Mouse (Mus musculus): ENCODE results near the gene Tmem120b. TPM values are rescaled to one million over a fixed set of nuclear protein-coding genes. Genes with fewer than 3 reads are reported as not detected.

Tmem120b gene
- total and polyA plus RNA-seq, 3 experiments = 4.8 to 8.0 (median 6.2) TPM

GRCm38 (mm10) chr5:123159446-123159845, 91.2 kb downstream of the Tmem120b start:
- TF ChIP-seq MEF2A (IDR thresholded peaks at IDR 0.05; ENCODE audit: borderline replicate concordance, low read depth, low read length) (no peak), CHD2 (IDR thresholded peaks at IDR 0.05; ENCODE audit: low read length) (no peak), ZC3H11A (IDR thresholded peaks at IDR 0.05; ENCODE audit: low read depth, low read length) (no peak), MYC (IDR thresholded peaks at IDR 0.05; ENCODE audit: low read depth, low read length) (no peak), MAFK (IDR thresholded peaks at IDR 0.05; ENCODE audit: insufficient replicate concordance, low read length) (no peak), IRF4 (IDR thresholded peaks at IDR 0.05; ENCODE audit: low read depth, low read length) (no peak), ELF1 (IDR thresholded peaks at IDR 0.05; ENCODE audit: low read depth, low read length) (no peak), PAX5 (IDR thresholded peaks at IDR 0.05; ENCODE audit: low read length) (no peak), JUND (conservative IDR thresholded peaks at IDR 0.05; ENCODE audit: low read depth, low read length) (no peak), HCFC1 (IDR thresholded peaks at IDR 0.05; ENCODE audit: low read depth, low read length) (no peak), MAZ (IDR thresholded peaks at IDR 0.05; ENCODE audit: low read depth, low read length) (no peak), MAX (IDR thresholded peaks at IDR 0.05; ENCODE audit: low read length) (no peak), SIN3A (IDR thresholded peaks at IDR 0.05; ENCODE audit: low read length) (no peak), RCOR1 (conservative IDR thresholded peaks at IDR 0.05; ENCODE audit: low read depth, low read length) (no peak), ZMIZ1 (IDR thresholded peaks at IDR 0.05; ENCODE audit: low read depth, low read length) (no peak)
- no peaks in the 10 kb centered on the region for H3K27me3 ChIP-seq (replicated peaks)
- no peak overlapping the region for H3K9ac ChIP-seq (ENCODE audit: insufficient read depth, low read depth)
- H3K4me1 ChIP-seq (ENCODE audit: control insufficient read depth in 1 of 2, insufficient read depth in 2 of 2) = no peaks in the 10 kb centered on the region
- DNase-seq (ENCODE audit: extremely low read depth) = no peak
- in situ Hi-C loops (cut with MboI; ENCODE audit: low pct_ligation_motif_present, low pct_unique_long_range_greater_than_20kb, low sequenced_read_pairs) = no loop called here
- no peaks in the 10 kb centered on the region for H3K79me2 ChIP-seq (replicated peaks; ENCODE audit: control insufficient read depth, extremely low read depth, insufficient read depth, poor library complexity, severe bottlenecking)
- peaks cover 84 to 95% of the 10 kb centered on the region in 2 experiments for H3K36me3 ChIP-seq (replicated peaks in 1 of 2; ENCODE audit: control insufficient read depth in 1 of 2, insufficient read depth in 1 of 2, low read length in 1 of 2)
- no peak overlapping the region for H3K4me2 ChIP-seq (ENCODE audit: insufficient read depth, low read depth, poor library complexity, severe bottlenecking)
- dilution Hi-C loops (cut with MboI; ENCODE audit: extremely low pct_ligation_motif_present, extremely low pct_unique_long_range_greater_than_20kb, low sequenced_read_pairs) = no loop called here
- no peaks in the 10 kb centered on the region for H3K9me3 ChIP-seq (replicated peaks; ENCODE audit: low read length)
- no peak overlapping the region for H3K4me3 ChIP-seq (replicated peaks in 1 of 3; ENCODE audit: low read depth in 2 of 3, low read length in 2 of 3, poor library complexity in 1 of 3)
- H3K27ac ChIP-seq (ENCODE audit: insufficient read depth, low read depth) = no peak overlapping the region

- Histone ChIP-seq H3K9ac (ENCODE audit: insufficient read depth, low read depth) (no peak overlapping the region), H3K79me2 (replicated peaks; ENCODE audit: control insufficient read depth, extremely low read depth, insufficient read depth, poor library complexity, severe bottlenecking) (no peaks in the 10 kb centered on the region), H3K27me3 (replicated peaks) (no peaks in the 10 kb centered on the region), H3K9me3 (replicated peaks; ENCODE audit: low read length) (no peaks in the 10 kb centered on the region), H3K4me2 (ENCODE audit: insufficient read depth, low read depth, poor library complexity, severe bottlenecking) (no peak overlapping the region), H3K4me1 (ENCODE audit: control insufficient read depth in 1 of 2, insufficient read depth in 2 of 2) (no peaks in the 10 kb centered on the region), H3K4me3 (replicated peaks in 1 of 3; ENCODE audit: low read depth in 2 of 3, low read length in 2 of 3, poor library complexity in 1 of 3) (no peak overlapping the region), H3K36me3 (replicated peaks in 1 of 2; ENCODE audit: control insufficient read depth in 1 of 2, insufficient read depth in 1 of 2, low read length in 1 of 2) (peaks cover 83 to 94% of the 10 kb centered on the region in 2 experiments), H3K27ac (ENCODE audit: insufficient read depth, low read depth) (no peak overlapping the region)
- dilution Hi-C loops (cut with MboI; ENCODE audit: extremely low pct_ligation_motif_present, extremely low pct_unique_long_range_greater_than_20kb, low sequenced_read_pairs) = no loop called here
- in situ Hi-C loops (cut with MboI; ENCODE audit: low pct_ligation_motif_present, low pct_unique_long_range_greater_than_20kb, low sequenced_read_pairs) = no loop called here
- TF ChIP-seq POLR2A (IDR thresholded peaks at IDR 0.05; ENCODE audit: low read depth, low read length) = no peak
- TF ChIP-seq ETS1 (conservative IDR thresholded peaks at IDR 0.05; ENCODE audit: low read depth, low read length) = no peak
- no peak for TF ChIP-seq PAX5 (IDR thresholded peaks at IDR 0.05; ENCODE audit: low read length)
- TF ChIP-seq MAFK (IDR thresholded peaks at IDR 0.05; ENCODE audit: insufficient replicate concordance, low read length) = no peak
- no peak for TF ChIP-seq SMC3 (IDR thresholded peaks at IDR 0.05; ENCODE audit: low read depth, low read length)
- no peak for TF ChIP-seq ELF1 (IDR thresholded peaks at IDR 0.05; ENCODE audit: low read depth, low read length)
- TF ChIP-seq USF2 (conservative IDR thresholded peaks at IDR 0.05; ENCODE audit: low read depth, low read length) = no peak
- no peak for DNase-seq (ENCODE audit: extremely low read depth)
These were observed 91.7 kb downstream of the Tmem120b start for GRCm38 (mm10) chr5:123159866-123160265.

All from CH12.LX (cell line).